Mouse (Mus musculus): ENCODE results near the gene Npy2r. TPM values are rescaled to one million over a fixed set of nuclear protein-coding genes. Genes with fewer than 3 reads are reported as not detected.

Gene Npy2r
- total RNA-seq (2021), result not detected
- long read RNA-seq, experiment 1, result 0 reads
- long read RNA-seq, experiment 2, result 0 reads

- intact Hi-C loops (cut with DNase I), result no loop called here
- no peak for DNase-seq
These were observed at the start of gene Npy2r for GRCm38 (mm10) chr3:82547908-82548721. TSS of gene Npy2r (minus strand) at chr3:82548084.

DNA sequence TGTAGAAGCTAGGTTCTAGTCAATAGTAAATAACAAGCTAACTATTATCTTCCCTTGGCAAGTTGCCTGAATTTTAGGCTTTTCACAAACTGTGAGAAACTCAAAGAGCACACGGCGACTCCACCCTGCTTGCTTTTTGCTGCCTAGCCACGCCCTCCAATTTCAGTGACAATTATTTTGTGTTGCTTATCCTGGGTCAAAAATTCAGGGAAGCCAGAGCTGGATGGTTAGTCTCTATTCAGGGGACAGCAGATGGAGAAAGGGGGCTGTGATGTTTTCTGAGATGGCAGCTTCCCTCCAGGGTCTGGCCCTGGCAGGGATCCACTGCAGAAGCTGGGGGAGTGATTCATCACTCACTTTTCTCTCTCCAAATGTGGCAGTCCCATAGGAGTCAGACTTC, 9.9 kb upstream of the Npy2r start:
- intact Hi-C loops (cut with DNase I), result no loop called here

DNA sequence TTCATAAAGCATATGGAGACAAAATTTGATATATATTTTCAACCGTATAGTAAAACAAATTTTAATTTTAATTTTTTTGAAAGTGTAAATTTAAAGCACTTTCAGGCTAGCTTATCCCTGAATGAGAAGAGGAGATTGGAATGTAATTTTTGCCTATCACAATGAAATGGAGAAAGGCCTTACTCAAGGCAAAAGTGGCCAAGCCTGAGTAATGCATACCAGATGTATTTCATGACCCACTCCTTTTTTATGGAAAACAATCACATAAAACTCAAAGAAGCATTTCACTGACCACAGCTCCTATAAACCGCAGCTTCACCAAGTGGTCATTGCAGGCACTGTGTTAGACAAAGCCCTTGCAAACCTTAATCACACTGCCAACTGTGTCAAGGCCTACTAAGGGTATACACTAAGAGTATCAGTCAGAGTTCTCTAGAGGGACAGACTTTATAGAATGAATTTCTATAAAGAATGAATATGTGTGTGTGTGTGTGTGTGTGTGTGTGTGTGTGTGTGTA, 8.5 kb upstream of the Npy2r start:
- intact Hi-C loops (cut with DNase I), result no loop called here
- DNase-seq, result no peak

More for the DNA sequence above, 9.9 kb upstream of the Npy2r start:
- DNase-seq, result no peak

DNA sequence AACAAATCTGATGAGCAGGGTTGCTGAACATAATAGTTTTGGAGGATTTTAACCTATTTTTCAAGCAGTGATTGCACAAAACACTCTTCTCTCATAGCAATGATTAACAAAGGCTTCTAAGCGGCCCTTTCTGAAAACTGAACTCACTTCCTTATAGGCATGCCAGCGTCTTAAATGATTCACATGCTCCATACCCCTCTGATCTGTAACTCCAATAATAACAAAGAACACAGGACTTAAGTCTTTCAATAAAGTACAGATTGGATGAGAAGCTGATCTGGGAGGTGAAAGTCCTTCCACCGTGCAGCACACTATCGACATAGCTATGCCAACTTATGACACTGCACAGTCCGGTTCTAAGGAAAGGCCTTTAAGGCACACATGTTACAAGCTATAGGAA, 2.0 kb upstream of the Npy2r start:
- DNase-seq, result no peak
- intact Hi-C loops (cut with DNase I), result no loop called here

GRCm38 (mm10) chr3:82548753-82549152, 869 bp upstream of the Npy2r start:
- intact Hi-C loops (cut with DNase I), result no loop called here
- no peak for DNase-seq

- DNase-seq, result no peak
- intact Hi-C loops (cut with DNase I), result no loop called here
These were observed 6.4 kb downstream of the Npy2r start for GRCm38 (mm10) chr3:82541449-82541848.

- intact Hi-C loops (cut with DNase I), result no loop called here
- no peak for DNase-seq
These were observed 7.9 kb downstream of the Npy2r start for GRCm38 (mm10) chr3:82539951-82540350.

- intact Hi-C loops (cut with DNase I), result no loop called here
These were observed 23.1 kb downstream of the Npy2r start for GRCm38 (mm10) chr3:82524792-82525191.

GRCm38 (mm10) chr3:82498006-82498405, 49.9 kb downstream of the Npy2r start:
- intact Hi-C loops (cut with DNase I), result no loop called here
- no peak for DNase-seq

More at GRCm38 (mm10) chr3:82524792-82525191, 23.1 kb downstream of the Npy2r start:
- no peak for DNase-seq

Other genes with a start within 250 kb of the Npy2r start
- 1 to 10 TPM; 2.3 to 3.1 TPM for gene Map9, start 190.0 kb downstream of the Npy2r start, total RNA-seq (2021)

Data from gastrocnemius, postnatal 36 days (tissue).